Mouse (Mus musculus): ENCODE data around the gene Olfr365.

Gene Olfr365

GRCm38 (mm10) chr2:37187898-37188297 lies at the start of gene Olfr365:
TSS of gene Olfr365 (plus strand) at chr2:37188198.
- CTCF ChIA-PET, result no interaction called here
- POLR2A ChIA-PET, result no interaction called here

GRCm38 (mm10) chr2:37139022-37139421 lies 49.0 kb upstream of the Olfr365 start, which contains the start of gene Olfr364-ps1:
TSS of gene Olfr364-ps1 (plus strand) at chr2:37139322.
- CTCF ChIA-PET, result no interaction called here
- POLR2A ChIA-PET, result no interaction called here

- ChIA-PET CTCF (no interaction called here), POLR2A (no interaction called here)
Observed at GRCm38 (mm10) chr2:37211274-37211673, 23.3 kb downstream of the Olfr365 start, which contains the start of gene Olfr366. TSS of gene Olfr366 (plus strand) at chr2:37211574.
